Mouse (Mus musculus): ENCODE data around the gene Gas8.
A peak's percentile ranks its signal among the peaks of the same experiment; 100 is the strongest.
"Not testable (repeated sequence)": the region's sequence is repeated elsewhere in the genome, so short reads cannot be mapped to it uniquely, and the experiment has no call there.

Gene Gas8

GRCm38 (mm10) chr8:123514781-123515539 is 3.7 kb upstream of the Gas8 start, which contains the start of gene Dbndd1:
Dbndd1 (minus strand) TSS chr8:123515463.
- DNase-seq (ENCODE audit: low spot score in 2 of 2), result peak in 1 of 2 experiments; percentile 29

GRCm38 (mm10) chr8:123515540-123515897 is 3.1 kb upstream of the Gas8 start:
- DNase-seq (ENCODE audit: low spot score in 2 of 2), result no peak

GRCm38 (mm10) chr8:123516596-123516995 is 2.0 kb upstream of the Gas8 start:
- no peak for DNase-seq (ENCODE audit: low spot score in 2 of 2)

- DNase-seq (ENCODE audit: low spot score in 2 of 2), result no peak
These were observed 462 bp upstream of the Gas8 start for GRCm38 (mm10) chr8:123518172-123518571.

- not testable (repeated sequence) for DNase-seq (ENCODE audit: low spot score in 2 of 2)
These were observed 1.4 kb downstream of the Gas8 start for GRCm38 (mm10) chr8:123520048-123520447.

- DNase-seq (ENCODE audit: low spot score in 2 of 2), result no peak
These were observed 9.3 kb downstream of the Gas8 start for GRCm38 (mm10) chr8:123527720-123528489.

GRCm38 (mm10) chr8:123536242-123536989 is 17.8 kb downstream of the Gas8 start:
- no peak for DNase-seq (ENCODE audit: low spot score in 2 of 2)

- DNase-seq (ENCODE audit: low spot score in 2 of 2), result no peak
These were observed 18.4 kb downstream of the Gas8 start for GRCm38 (mm10) chr8:123536990-123537380.

GRCm38 (mm10) chr8:123537641-123538040 is 19.0 kb downstream of the Gas8 start:
- DNase-seq (ENCODE audit: low spot score in 2 of 2), result peak in 1 of 2 experiments; percentile 42

- DNase-seq (ENCODE audit: low spot score in 2 of 2), result not testable (repeated sequence)
These were observed 45.6 kb downstream of the Gas8 start for GRCm38 (mm10) chr8:123564221-123564620.

- DNase-seq (ENCODE audit: low spot score in 2 of 2), result not testable (repeated sequence)
These were observed 56.8 kb downstream of the Gas8 start for GRCm38 (mm10) chr8:123575386-123575785.
